Mouse (Mus musculus): ENCODE data around the gene Acad11. TPM values are rescaled to one million over a fixed set of nuclear protein-coding genes. Genes with fewer than 3 reads are reported as not detected.
A peak's percentile ranks its signal among the peaks of the same experiment; 100 is the strongest.

Gene Acad11
- total and polyA plus RNA-seq, 2 experiments from 2014 or later: 17.4 to 58.5 TPM

- Histone ChIP-seq H3K4me1 (ENCODE audit: control insufficient read depth, insufficient read depth) (no peaks in the 10 kb centered on the region), H3K9ac (replicated peaks; ENCODE audit: low read depth, low read length) (no peak overlapping the region), H3K27me3 (ENCODE audit: control insufficient read depth, insufficient read depth, low read length) (no peaks in the 10 kb centered on the region), H3K4me2 (ENCODE audit: low read depth, low read length) (no peak overlapping the region), H3K36me3 (replicated peaks; ENCODE audit: control insufficient read depth, insufficient read depth, low read length) (no peaks in the 10 kb centered on the region), H3K4me3 (ENCODE audit: low read depth, low read length) (no peak overlapping the region), H3K9me3 (replicated peaks; ENCODE audit: control insufficient read depth, low read length) (no peaks in the 10 kb centered on the region), H3K27ac (ENCODE audit: low read depth) (no peak overlapping the region)
- ATAC-seq (ENCODE audit: insufficient read depth, low read depth) (no peak), DNase-seq (ENCODE audit: low spot score) (no peak)
- TF ChIP-seq CTCF (IDR thresholded peaks at IDR 0.05; ENCODE audit: low read depth) (peak; percentile 41), EP300 (IDR thresholded peaks at IDR 0.05; ENCODE audit: low read depth) (no peak)
- 77% methylated on average over 8 of the region's 8 CpGs for WGBS
Measured at GRCm38 (mm10) chr9:104144314-104144996, 81.3 kb downstream of the Acad11 start.

- H3K36me3 ChIP-seq (replicated peaks; ENCODE audit: control insufficient read depth, insufficient read depth, low read length): peaks cover 19% of the 10 kb centered on the region
- H3K4me2 ChIP-seq (ENCODE audit: low read depth, low read length): no peak overlapping the region
- H3K27ac ChIP-seq (ENCODE audit: low read depth): no peak overlapping the region
- WGBS: 58% methylated on average over 7 of the region's 7 CpGs
- no peaks in the 10 kb centered on the region for H3K27me3 ChIP-seq (ENCODE audit: control insufficient read depth, insufficient read depth, low read length)
- no peak overlapping the region for H3K9ac ChIP-seq (replicated peaks; ENCODE audit: low read depth, low read length)
- ATAC-seq (ENCODE audit: insufficient read depth, low read depth) (no peak), DNase-seq (ENCODE audit: low spot score) (no peak)
- H3K4me1 ChIP-seq (ENCODE audit: control insufficient read depth, insufficient read depth): no peaks in the 10 kb centered on the region
- no peak overlapping the region for H3K4me3 ChIP-seq (ENCODE audit: low read depth, low read length)
- no peaks in the 10 kb centered on the region for H3K9me3 ChIP-seq (replicated peaks; ENCODE audit: control insufficient read depth, low read length)
- TF ChIP-seq EP300 (IDR thresholded peaks at IDR 0.05; ENCODE audit: low read depth) (no peak), CTCF (IDR thresholded peaks at IDR 0.05; ENCODE audit: low read depth) (no peak)
Measured at GRCm38 (mm10) chr9:104146683-104147082, 83.5 kb downstream of the Acad11 start.

- WGBS: 73% methylated on average over 7 of the region's 7 CpGs
- Histone ChIP-seq H3K9me3 (replicated peaks; ENCODE audit: control insufficient read depth, low read length) (no peaks in the 10 kb centered on the region), H3K4me1 (ENCODE audit: control insufficient read depth, insufficient read depth) (no peaks in the 10 kb centered on the region), H3K27me3 (ENCODE audit: control insufficient read depth, insufficient read depth, low read length) (no peaks in the 10 kb centered on the region), H3K9ac (replicated peaks; ENCODE audit: low read depth, low read length) (no peak overlapping the region), H3K36me3 (replicated peaks; ENCODE audit: control insufficient read depth, insufficient read depth, low read length) (peaks cover 42% of the 10 kb centered on the region), H3K4me3 (ENCODE audit: low read depth, low read length) (no peak overlapping the region), H3K4me2 (ENCODE audit: low read depth, low read length) (no peak overlapping the region), H3K27ac (ENCODE audit: low read depth) (no peak overlapping the region)
- DNase-seq (ENCODE audit: low spot score) (peak; percentile 6), ATAC-seq (ENCODE audit: insufficient read depth, low read depth) (no peak)
- TF ChIP-seq CTCF (IDR thresholded peaks at IDR 0.05; ENCODE audit: low read depth) (no peak), EP300 (IDR thresholded peaks at IDR 0.05; ENCODE audit: low read depth) (no peak)
Measured at GRCm38 (mm10) chr9:104148969-104149368, 85.8 kb downstream of the Acad11 start.

GRCm38 (mm10) chr9:104152121-104152520 lies 88.9 kb downstream of the Acad11 start:
- H3K36me3 ChIP-seq (replicated peaks; ENCODE audit: control insufficient read depth, insufficient read depth, low read length): peaks cover 73% of the 10 kb centered on the region
- WGBS: 83% methylated on average over 7 of the region's 7 CpGs
- ATAC-seq (ENCODE audit: insufficient read depth, low read depth): no peak

GRCm38 (mm10) chr9:104155100-104155715 lies 92.0 kb downstream of the Acad11 start:
- H3K27ac ChIP-seq (ENCODE audit: low read depth): no peak overlapping the region
- no peaks in the 10 kb centered on the region for H3K4me1 ChIP-seq (ENCODE audit: control insufficient read depth, insufficient read depth)
- H3K36me3 ChIP-seq (replicated peaks; ENCODE audit: control insufficient read depth, insufficient read depth, low read length): peaks cover 97% of the 10 kb centered on the region
- no peak overlapping the region for H3K4me3 ChIP-seq (ENCODE audit: low read depth, low read length)
- H3K4me2 ChIP-seq (ENCODE audit: low read depth, low read length): no peak overlapping the region
- H3K27me3 ChIP-seq (ENCODE audit: control insufficient read depth, insufficient read depth, low read length): no peaks in the 10 kb centered on the region
- DNase-seq (ENCODE audit: low spot score) (no peak), ATAC-seq (ENCODE audit: insufficient read depth, low read depth) (no peak)
- no peaks in the 10 kb centered on the region for H3K9me3 ChIP-seq (replicated peaks; ENCODE audit: control insufficient read depth, low read length)
- TF ChIP-seq CTCF (IDR thresholded peaks at IDR 0.05; ENCODE audit: low read depth) (no peak), EP300 (IDR thresholded peaks at IDR 0.05; ENCODE audit: low read depth) (no peak)
- WGBS: 87% methylated on average over 14 of the region's 14 CpGs
- no peak overlapping the region for H3K9ac ChIP-seq (replicated peaks; ENCODE audit: low read depth, low read length)

More at GRCm38 (mm10) chr9:104152121-104152520, 88.9 kb downstream of the Acad11 start:
- Histone ChIP-seq H3K27me3 (ENCODE audit: control insufficient read depth, insufficient read depth, low read length) (no peaks in the 10 kb centered on the region), H3K4me2 (ENCODE audit: low read depth, low read length) (no peak overlapping the region), H3K9me3 (replicated peaks; ENCODE audit: control insufficient read depth, low read length) (no peaks in the 10 kb centered on the region), H3K4me1 (ENCODE audit: control insufficient read depth, insufficient read depth) (no peaks in the 10 kb centered on the region), H3K27ac (ENCODE audit: low read depth) (no peak overlapping the region), H3K4me3 (ENCODE audit: low read depth, low read length) (no peak overlapping the region), H3K9ac (replicated peaks; ENCODE audit: low read depth, low read length) (no peak overlapping the region)
- DNase-seq (ENCODE audit: low spot score): no peak
- TF ChIP-seq CTCF (IDR thresholded peaks at IDR 0.05; ENCODE audit: low read depth) (no peak), EP300 (IDR thresholded peaks at IDR 0.05; ENCODE audit: low read depth) (no peak)
